Mouse (Mus musculus) kidney, embryonic 14.5 days (tissue): ENCODE measurements at regions not wholly inside any gene's neighbourhood (a gene's known extent, or its start where the extent isn't known, plus 50 kb on each side); places are given as distances from the start of the nearest gene placed in this dataset.
"Not testable (repeated sequence)": the region's sequence is repeated elsewhere in the genome, so short reads cannot be mapped to it uniquely, and the experiment has no call there.

ENCODE experiments used
- ATAC-seq: fragments of 200-750 bp; cut with Nextera tagmentation; 2 replicates; pipeline ENCODE4 v1.8.0; 2017; ENCODE audit warnings: moderate number of reproducible peaks, mild to moderate bottlenecking, moderate TSS enrichment, moderate library complexity; ENCODE audit not compliant: low FRiP score, low TSS enrichment
- H3K27ac ChIP-seq: fragments of 300-500 bp; sonication (generic); 2 replicates; pipeline ENCODE4 v1.5.1; 2014; ENCODE audit warnings: low read depth, mild to moderate bottlenecking, low read length, moderate library complexity, mixed read lengths
- H3K27me3 ChIP-seq: fragments of 300-500 bp; sonication (generic); 2 replicates; pipeline ENCODE4 v1.6.1; 2014; ENCODE audit warnings: mild to moderate bottlenecking, low read length; ENCODE audit not compliant: control insufficient read depth, insufficient read depth
- H3K36me3 ChIP-seq: fragments of 300-500 bp; sonication (generic); 2 replicates; pipeline ENCODE4 v1.6.1; 2014; ENCODE audit warnings: low read length, mixed read lengths; ENCODE audit not compliant: control insufficient read depth, insufficient read depth
- H3K4me1 ChIP-seq: fragments of 300-500 bp; sonication (generic); 2 replicates; pipeline ENCODE4 v1.6.1; 2014; ENCODE audit warnings: low read length, mixed read lengths; ENCODE audit not compliant: control insufficient read depth, insufficient read depth
- H3K4me2 ChIP-seq: fragments of 300-500 bp; sonication (generic); replicated peaks from 2 replicates; pipeline ENCODE4 v1.6.1; 2014; ENCODE audit warnings: low read depth, mild to moderate bottlenecking, low read length
- H3K4me3 ChIP-seq: fragments of 300-500 bp; sonication (generic); 2 replicates; pipeline ENCODE4 v1.5.1; 2014; ENCODE audit warnings: mild to moderate bottlenecking, low read length
- H3K9ac ChIP-seq: fragments of 300-500 bp; sonication (generic); 2 replicates; pipeline ENCODE4 v1.6.1; 2014; ENCODE audit warnings: low read depth, mild to moderate bottlenecking, low read length, moderate library complexity
- H3K9me3 ChIP-seq: fragments of 300-500 bp; sonication (generic); 2 replicates; pipeline ENCODE4 v1.6.1; 2016; ENCODE audit warnings: low read length; ENCODE audit not compliant: control insufficient read depth
- WGBS: fragments of 180-500 bp; shearing (Covaris S2); extraction: QIAGEN DNeasy Blood & Tissue Kit; methylation state at CpG from one replicate; pipeline ENCODE4 v1.1.7; 2014; 5-methylcytosine and 5-hydroxymethylcytosine counted together

DNA sequence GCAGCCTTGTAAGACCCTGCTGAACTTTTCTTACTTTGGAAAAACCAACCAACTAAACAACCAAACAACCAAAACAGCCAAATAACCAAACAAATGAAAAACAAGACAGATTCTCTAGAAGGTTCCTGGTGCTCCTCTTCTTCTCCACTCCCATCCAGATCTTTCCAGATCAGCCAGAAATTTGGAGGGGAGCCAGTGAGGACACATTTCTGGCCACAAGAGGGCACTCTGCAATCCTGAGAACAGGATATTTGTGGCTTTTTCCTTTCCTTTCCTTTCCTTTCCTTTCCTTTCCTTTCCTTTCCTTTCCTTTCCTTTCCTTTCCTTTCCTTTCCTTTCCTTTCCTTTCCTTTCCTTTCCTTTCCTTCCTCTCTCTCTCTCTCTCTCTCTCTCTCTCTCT is 177.9 kb upstream of the Prok2 start:
- not testable (repeated sequence) for H3K4me2 ChIP-seq, ATAC-seq, H3K36me3 ChIP-seq, H3K27ac ChIP-seq, H3K9me3 ChIP-seq, H3K9ac ChIP-seq, H3K4me3 ChIP-seq
- H3K4me1 ChIP-seq = peaks cover 16% of the 10 kb centered on the region
- H3K27me3 ChIP-seq = peaks cover 18% of the 10 kb centered on the region

DNA sequence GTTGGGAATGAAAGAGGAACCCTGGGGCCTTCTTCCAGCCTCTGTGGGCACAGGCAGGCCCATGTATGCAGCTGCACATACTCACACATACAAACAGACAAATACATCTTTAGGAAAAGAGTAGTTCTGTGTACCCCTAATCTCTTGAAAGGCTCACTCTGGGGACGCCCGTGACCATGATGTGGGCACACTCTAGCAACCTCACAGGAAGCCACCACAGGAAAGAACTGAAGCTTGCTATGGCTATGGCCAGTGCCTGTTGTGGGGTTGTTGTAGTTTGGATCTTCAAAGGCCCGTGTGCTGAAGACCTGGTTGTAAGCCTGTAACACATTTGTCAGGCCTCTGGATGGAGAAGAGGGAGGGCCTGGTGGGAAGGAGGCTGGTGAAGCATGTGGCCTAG is 175.4 kb upstream of the Prok2 start:
- no peak overlapping the region for H3K9ac ChIP-seq
- no peaks in the 10 kb centered on the region for H3K9me3 ChIP-seq
- H3K27ac ChIP-seq = no peak overlapping the region
- no peak overlapping the region for H3K4me3 ChIP-seq
- 88% methylated on average over 3 of the region's 3 CpGs for WGBS
- H3K4me1 ChIP-seq = peaks cover 16% of the 10 kb centered on the region
- ATAC-seq = no peak
- H3K36me3 ChIP-seq = no peaks in the 10 kb centered on the region
- peaks cover 30% of the 10 kb centered on the region for H3K27me3 ChIP-seq
- no peak overlapping the region for H3K4me2 ChIP-seq

DNA sequence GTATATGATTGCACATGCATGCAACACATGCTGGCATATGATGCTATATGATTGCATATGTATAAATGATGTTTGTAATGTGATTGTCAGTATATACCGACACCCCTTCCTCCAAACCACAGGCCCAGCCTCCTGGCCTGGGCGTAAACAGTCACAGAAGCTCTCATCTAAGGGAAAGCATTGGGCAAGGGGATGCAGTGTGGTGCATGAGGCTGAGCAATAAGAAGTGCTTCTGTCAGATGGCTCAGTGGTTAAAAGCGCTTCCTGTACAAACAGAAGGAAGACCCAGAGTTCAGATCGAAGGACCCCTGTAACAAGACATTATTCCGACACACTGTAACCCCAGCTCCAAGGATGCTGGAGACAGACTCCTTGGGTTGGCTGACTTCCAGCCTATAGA is 175.0 kb upstream of the Prok2 start:
- Histone ChIP-seq H3K9me3 (no peaks in the 10 kb centered on the region), H3K9ac (no peak overlapping the region), H3K36me3 (no peaks in the 10 kb centered on the region), H3K4me1 (peaks cover 16% of the 10 kb centered on the region), H3K4me2 (no peak overlapping the region), H3K27me3 (peaks cover 27% of the 10 kb centered on the region), H3K27ac (no peak overlapping the region), H3K4me3 (no peak overlapping the region)
- 88% methylated on average over 5 of the region's 5 CpGs for WGBS
- ATAC-seq = no peak

GRCm38 (mm10) chr6:99899704-99900103 is 173.5 kb upstream of the Prok2 start:
- no peaks in the 10 kb centered on the region for H3K36me3 ChIP-seq
- no peak overlapping the region for H3K4me3 ChIP-seq
- WGBS = 33% methylated on average over 14 of the region's 14 CpGs
- H3K9ac ChIP-seq = no peak overlapping the region
- H3K4me2 ChIP-seq = no peak overlapping the region
- no peak for ATAC-seq
- H3K27me3 ChIP-seq = peaks cover 27% of the 10 kb centered on the region
- peaks cover 9% of the 10 kb centered on the region for H3K4me1 ChIP-seq
- no peaks in the 10 kb centered on the region for H3K9me3 ChIP-seq
- no peak overlapping the region for H3K27ac ChIP-seq

DNA sequence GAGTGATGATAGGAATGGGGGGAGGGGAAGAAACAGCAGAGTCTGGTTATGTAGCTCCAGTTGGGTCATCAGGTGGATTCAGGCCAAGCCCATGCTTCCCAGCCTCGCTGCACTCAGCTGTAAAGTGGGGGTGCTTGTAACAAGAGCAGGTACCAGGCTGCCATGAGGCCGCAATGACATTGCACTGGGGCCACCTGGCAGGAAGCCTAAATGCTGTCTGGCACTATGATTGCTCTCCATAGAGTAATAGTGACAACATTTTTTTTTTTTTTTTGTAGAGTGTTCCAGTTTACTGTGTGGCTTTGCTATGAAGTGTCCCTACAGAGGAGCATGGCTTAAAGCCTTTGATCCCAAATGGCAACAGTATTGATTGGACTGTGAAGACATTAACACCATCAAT is 171.9 kb upstream of the Prok2 start:
- ATAC-seq = no peak; the same call in 1 of the 2 replicates
- no peak overlapping the region for H3K27ac ChIP-seq
- H3K9ac ChIP-seq = no peak overlapping the region
- H3K36me3 ChIP-seq = no peaks in the 10 kb centered on the region
- whole genome bisulfite sequencing = 90% methylated on average over 2 of the region's 2 CpGs
- no peak overlapping the region for H3K4me2 ChIP-seq
- peaks cover 27% of the 10 kb centered on the region for H3K27me3 ChIP-seq
- peaks cover under 1% of the 10 kb centered on the region; the same call in 1 of the 2 replicates for H3K4me1 ChIP-seq
- H3K4me3 ChIP-seq = no peak overlapping the region
- H3K9me3 ChIP-seq = no peaks in the 10 kb centered on the region

DNA sequence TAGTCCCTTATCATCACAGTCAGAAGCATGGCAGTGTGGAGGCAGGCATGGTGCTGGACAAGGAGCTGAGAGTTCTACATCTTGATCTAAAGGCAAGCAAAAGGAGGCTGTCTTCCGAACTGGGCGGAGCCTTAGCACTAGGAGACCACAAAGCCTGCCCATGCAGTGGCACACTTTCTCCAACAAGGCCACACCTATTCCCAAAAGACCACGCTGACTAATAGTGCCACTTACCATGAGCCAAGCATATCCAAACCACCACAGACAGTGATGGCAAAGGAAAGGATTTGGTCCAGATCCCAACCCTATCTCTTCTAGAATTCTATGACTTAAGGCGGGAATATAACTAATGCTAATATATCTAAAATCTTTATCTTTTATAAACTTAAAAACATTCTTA is 169.4 kb upstream of the Prok2 start:
- no peak overlapping the region for H3K4me2 ChIP-seq
- no peak overlapping the region for H3K27ac ChIP-seq
- H3K9ac ChIP-seq = no peak overlapping the region
- no peaks in the 10 kb centered on the region for H3K4me1 ChIP-seq
- H3K27me3 ChIP-seq = peaks cover 24% of the 10 kb centered on the region
- H3K36me3 ChIP-seq = no peaks in the 10 kb centered on the region
- WGBS = 89% methylated on average over 4 of the region's 4 CpGs
- H3K4me3 ChIP-seq = no peak overlapping the region
- no peak for ATAC-seq
- no peaks in the 10 kb centered on the region for H3K9me3 ChIP-seq

DNA sequence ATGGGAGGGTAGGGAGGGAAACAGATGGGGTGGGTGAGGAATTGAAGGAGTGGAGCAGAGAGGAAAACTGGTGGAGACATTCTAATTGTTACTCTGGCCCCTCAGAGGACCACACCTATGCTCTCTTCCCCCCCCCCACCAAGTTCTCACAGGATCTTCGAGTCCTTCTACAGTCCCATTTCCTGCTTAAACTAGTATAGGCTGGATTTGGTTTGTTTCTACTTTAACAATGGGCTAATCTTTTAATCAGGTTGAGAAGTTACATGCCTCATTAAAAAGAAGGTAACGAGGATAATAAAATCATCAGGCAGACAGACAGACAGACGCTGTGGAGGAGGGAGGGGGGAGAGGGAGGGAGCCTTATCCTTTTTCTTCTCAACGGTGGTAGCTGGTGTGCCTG is 167.7 kb upstream of the Prok2 start:
- ATAC-seq = no peak
- 14% methylated on average over 4 of the region's 4 CpGs for WGBS
- no peaks in the 10 kb centered on the region for H3K36me3 ChIP-seq

DNA sequence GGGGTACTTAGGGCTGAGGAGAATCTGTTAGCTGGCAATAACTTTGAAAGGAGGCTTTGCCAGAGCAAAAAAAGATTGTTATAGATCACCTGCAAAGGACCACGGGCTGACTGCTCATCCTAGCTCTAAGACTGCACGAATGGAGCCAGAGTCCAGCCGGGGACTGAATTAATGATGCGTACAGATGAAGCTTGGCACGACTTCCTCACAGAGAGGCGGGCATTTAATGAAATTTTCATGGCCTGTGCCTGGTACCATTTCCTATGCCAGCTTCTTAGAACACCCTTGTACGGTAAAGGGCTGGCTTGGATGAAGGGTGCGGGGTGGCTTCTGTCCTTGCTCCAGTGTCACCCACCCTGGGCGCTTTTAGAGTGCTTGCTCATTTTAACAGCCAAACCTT is 166.0 kb upstream of the Prok2 start:
- no peak overlapping the region for H3K27ac ChIP-seq
- no peak overlapping the region for H3K4me2 ChIP-seq
- peaks cover 3% of the 10 kb centered on the region; the same call in 1 of the 2 replicates for H3K27me3 ChIP-seq
- H3K4me3 ChIP-seq = no peak overlapping the region
- ATAC-seq = no peak
- H3K36me3 ChIP-seq = no peaks in the 10 kb centered on the region
- H3K9ac ChIP-seq = no peak overlapping the region
- WGBS = 82% methylated on average over 9 of the region's 9 CpGs
- no peaks in the 10 kb centered on the region for H3K4me1 ChIP-seq
- no peaks in the 10 kb centered on the region for H3K9me3 ChIP-seq

More for the DNA sequence above, 167.7 kb upstream of the Prok2 start:
- Histone ChIP-seq H3K4me3 (no peak overlapping the region), H3K9ac (no peak overlapping the region), H3K27ac (no peak overlapping the region), H3K4me1 (no peaks in the 10 kb centered on the region), H3K9me3 (no peaks in the 10 kb centered on the region), H3K27me3 (peaks cover 19% of the 10 kb centered on the region), H3K4me2 (no peak overlapping the region)

DNA sequence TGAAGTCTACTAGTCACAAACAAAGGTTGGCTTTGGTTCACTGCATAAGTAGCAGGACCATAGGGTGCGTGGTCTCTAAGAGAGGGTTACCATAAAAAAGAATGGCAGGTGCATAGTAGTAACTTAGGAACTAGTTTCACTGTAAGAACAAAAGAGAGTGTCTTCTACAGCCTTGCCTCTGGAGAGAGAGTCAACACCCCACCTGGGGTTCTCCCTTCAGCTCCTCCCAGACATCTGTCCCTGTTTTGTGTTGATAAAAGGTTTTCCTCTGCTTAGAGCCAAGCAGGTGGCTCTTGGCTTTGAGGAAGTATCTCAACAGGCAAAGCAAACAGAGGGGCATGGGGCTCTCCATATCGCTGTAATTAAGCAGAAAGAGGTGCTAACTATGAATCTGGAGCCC is 165.6 kb upstream of the Prok2 start:
- ATAC-seq = no peak
- Histone ChIP-seq H3K27me3 (0 out of 2 replicates have a peak, but pooled peaks cover 3% of the 10 kb centered on the region), H3K4me3 (no peak overlapping the region), H3K4me2 (no peak overlapping the region), H3K9me3 (no peaks in the 10 kb centered on the region), H3K36me3 (no peaks in the 10 kb centered on the region), H3K4me1 (no peaks in the 10 kb centered on the region), H3K27ac (no peak overlapping the region), H3K9ac (no peak overlapping the region)
- 62% methylated on average over 2 of the region's 2 CpGs for WGBS

- Histone ChIP-seq H3K9ac (no peak overlapping the region), H3K9me3 (no peaks in the 10 kb centered on the region), H3K27me3 (0 out of 2 replicates have a peak, but pooled peaks cover 3% of the 10 kb centered on the region), H3K4me2 (no peak overlapping the region), H3K4me1 (no peaks in the 10 kb centered on the region), H3K4me3 (no peak overlapping the region), H3K36me3 (no peaks in the 10 kb centered on the region), H3K27ac (no peak overlapping the region)
- WGBS = 79% methylated on average over 5 of the region's 5 CpGs
- ATAC-seq = no peak
Observed at GRCm38 (mm10) chr6:99890805-99891204, 164.6 kb upstream of the Prok2 start.
